Mouse (Mus musculus): Measurements from ENCODE around the gene Tnfrsf18.
A peak's percentile ranks its signal among the peaks of the same experiment; 100 is the strongest.

The Tnfrsf18 gene

GRCm38 (mm10) chr4:156077499-156078301, 51.7 kb downstream of the Tnfrsf18 start:
- DNase-seq (ENCODE audit: low spot score) = peak; percentile 52

All from yolk sac, embryonic 10.5 days (tissue).